Mouse (Mus musculus) embryonic fibroblast, embryonic 13.5 days (primary cell): ENCODE results near the gene Rap1gap.

ENCODE experiments used
- CTCF ChIP-seq: IDR thresholded peaks from 2 replicates; pipeline ENCODE4 v1.5.1; 2011; ENCODE audit warnings: mild to moderate bottlenecking, control low read depth, low read length, moderate library complexity, borderline replicate concordance; ENCODE audit not compliant: insufficient read depth
- POLR2A ChIP-seq: IDR thresholded peaks from 2 replicates; pipeline ENCODE4 v1.6.1; 2011; ENCODE audit warnings: low read depth, mild to moderate bottlenecking, control low read depth, low read length, moderate library complexity

- TF ChIP-seq CTCF: no peak
- no peak for TF ChIP-seq POLR2A
Measured at GRCm38 (mm10) chr4:137629354-137629753, 35.2 kb upstream of the Rap1gap start.
